Mouse (Mus musculus) c-Kit-positive CD71-positive TER-119-positive erythroid progenitor cells, embryonic 14.5 days (primary cell): ENCODE data around the gene Itgav.
"Not testable (repeated sequence)": the region's sequence is repeated elsewhere in the genome, so short reads cannot be mapped to it uniquely, and the experiment has no call there.

Source experiments
- DNase-seq: peaks from one replicate; pipeline ENCODE4 v3.0.0-alpha.2; 2013; ENCODE audit warnings: low spot score

Gene Itgav

DNA sequence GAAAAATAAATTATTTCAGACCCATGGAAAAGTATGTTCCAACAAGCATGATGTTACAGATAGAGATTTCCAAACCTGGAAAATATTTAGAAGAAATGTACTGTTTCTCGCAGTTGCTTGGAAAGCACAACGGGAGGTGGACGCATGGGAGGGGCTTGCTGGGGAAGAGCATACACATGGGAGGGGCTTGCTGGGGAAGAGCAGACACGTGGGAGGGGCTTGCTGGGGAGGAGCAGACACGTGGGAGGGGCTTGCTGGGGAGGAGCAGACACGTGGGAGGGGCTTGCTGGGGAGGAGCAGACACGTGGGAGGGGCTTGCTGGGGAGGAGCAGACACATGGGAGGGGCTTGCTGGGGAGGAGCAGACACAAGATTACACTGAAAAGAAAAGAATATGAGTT, 10.9 kb upstream of the Itgav start:
- not testable (repeated sequence) for DNase-seq

DNA sequence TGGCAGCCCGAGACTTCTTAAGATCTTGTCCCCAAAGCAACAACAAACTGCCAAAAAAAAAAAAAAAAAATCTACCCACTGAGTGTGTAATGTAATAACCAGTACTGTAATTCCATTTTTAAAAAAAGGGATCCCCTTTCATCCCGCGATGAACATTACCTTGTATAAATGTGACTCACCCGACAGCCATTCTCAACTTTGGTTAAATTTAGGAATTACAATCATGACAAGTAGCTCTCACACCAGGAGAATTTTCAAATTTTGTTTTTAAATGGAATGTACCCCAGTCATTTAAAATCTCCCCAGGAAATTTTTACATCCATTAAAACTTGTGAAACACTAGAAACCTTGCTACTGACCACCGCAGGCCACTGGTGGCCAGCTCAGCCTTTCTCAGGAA, 10.3 kb upstream of the Itgav start:
- DNase-seq = no peak

DNA sequence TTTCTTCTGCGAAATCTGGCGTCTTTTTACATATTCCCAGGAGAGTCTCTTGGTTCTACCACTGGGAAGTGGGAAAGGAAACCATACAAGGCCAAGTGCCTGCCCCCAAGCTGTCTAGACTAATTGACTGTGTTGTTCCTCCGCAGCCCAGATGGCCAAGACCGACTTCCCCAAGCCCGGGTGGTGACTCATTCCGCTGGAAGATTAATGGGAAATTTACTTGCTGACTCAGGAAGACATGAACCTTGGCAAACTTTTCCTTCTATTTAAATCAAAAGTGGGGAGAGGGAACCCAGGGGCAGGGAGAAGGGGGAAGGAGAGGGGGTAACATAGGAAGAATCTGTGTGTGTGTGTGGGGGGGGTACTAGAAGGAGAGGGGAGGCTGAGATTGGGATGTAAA, 9.4 kb upstream of the Itgav start:
- no peak for DNase-seq

DNA sequence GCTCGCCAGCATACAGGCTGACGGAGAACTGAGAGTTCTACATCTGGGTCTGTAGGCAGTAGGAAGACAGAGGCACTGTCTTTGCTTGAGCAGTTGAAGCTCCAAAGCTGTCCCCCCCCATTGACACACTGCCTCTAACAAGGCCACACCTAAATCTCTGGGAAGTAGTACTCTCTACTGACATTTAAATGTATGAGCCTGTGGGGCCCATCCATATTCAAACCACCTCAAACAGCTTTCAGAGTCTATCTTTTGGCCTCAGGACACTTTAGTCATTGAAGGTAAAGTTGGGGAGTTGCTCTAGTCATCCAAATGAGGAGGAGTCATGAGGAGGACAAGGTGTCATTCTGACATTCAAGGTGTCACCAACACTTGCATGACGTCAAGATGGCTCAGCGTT, 5.9 kb upstream of the Itgav start:
- no peak for DNase-seq

DNA sequence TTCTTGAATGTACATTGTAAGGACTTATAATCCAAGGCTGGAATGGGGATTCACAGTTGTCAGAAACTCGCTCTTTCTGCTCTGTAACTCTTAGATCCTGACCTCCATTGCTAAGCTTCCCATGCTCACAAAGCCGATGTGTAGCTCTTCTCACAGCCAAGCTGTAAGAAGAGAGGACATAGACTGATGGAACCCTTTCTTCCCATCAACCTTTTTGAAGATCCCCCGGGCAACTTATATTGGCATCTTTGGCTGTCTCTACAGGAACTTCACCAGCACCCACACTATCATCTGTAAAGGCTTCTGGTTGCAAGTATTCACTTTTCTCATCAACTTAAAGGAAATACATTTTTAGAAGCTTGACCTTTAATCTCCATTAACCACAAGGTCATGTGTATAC, 2.6 kb upstream of the Itgav start:
- no peak for DNase-seq

DNA sequence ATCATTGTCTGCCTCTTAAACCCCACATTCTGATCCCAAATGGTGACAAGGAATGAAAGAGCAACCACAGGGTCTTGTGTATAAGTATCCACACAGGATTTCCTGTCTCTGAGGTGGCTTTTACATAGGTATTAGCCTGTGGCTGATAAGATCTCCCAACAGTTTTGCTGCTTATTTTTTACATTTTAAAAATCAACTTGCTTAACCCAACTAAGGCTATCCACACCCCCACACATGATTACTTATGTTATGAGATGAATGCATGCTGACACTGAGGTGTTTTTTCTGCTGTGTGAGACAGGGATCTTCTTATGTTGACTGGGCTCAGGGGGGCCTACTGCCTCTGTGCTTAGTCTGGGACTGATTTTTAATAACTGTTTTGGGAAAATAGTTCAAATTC, 1.3 kb upstream of the Itgav start:
- no peak for DNase-seq

DNA sequence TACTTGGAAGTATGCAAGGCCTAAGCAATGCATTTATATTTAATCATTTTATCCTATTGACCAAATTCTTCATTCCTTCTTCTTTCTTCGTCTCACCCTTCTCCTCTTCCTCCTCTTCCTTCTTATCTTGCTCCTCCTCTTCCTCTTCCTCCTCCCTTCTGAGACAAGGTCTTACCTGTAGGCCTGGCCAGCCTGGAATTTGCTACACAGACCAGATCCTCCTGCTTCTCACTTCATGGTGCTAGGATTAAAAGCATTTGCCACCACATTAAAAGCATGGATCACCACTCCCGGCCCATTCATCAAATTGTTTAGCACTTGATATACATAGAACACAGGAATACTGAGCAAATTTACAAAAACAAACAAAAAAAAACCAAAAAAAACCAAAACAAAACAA, 851 bp upstream of the Itgav start:
- DNase-seq = no peak

DNA sequence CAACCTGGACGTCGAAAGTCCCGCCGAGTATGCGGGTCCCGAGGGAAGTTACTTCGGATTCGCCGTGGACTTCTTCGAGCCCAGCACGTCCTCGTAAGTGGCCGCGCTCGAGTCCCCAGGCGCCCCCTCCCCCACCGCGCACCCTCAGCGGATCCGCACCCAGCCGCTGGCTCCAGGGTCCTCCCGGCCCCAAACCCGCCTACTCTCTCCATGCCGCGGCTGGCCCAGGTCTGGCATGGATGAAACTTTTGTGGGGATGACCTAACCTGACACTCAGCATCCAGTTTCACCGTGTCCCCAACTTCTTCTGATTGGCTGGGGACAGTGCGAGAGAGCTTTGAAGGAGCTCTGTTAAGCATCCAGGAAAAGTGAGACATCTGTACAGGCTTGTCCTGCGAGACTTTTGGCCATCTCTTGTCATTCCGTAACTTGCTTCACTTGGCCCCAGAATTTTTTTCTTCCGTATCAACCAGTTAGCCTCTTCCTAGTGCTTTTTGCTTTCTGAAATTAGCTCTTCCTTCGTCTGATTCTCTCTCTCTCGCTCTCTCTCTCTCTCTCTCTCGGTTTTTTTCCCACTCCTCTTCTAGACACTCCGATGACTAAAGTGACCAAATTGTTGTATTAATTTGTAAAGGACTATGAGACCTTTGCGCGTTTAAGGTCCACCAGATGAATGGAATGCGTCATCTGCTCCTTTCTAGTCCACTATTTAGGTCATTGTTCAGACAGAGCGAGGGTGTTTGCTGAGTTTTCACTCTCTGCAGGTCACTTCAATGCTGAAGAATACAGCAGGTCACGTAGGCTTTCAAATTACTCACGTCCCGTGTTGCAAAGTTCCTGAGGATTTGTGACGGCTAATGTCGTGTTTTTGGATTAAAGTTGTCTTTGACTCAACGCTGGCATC, 882 bp downstream of the Itgav start:
- no peak for DNase-seq

DNA sequence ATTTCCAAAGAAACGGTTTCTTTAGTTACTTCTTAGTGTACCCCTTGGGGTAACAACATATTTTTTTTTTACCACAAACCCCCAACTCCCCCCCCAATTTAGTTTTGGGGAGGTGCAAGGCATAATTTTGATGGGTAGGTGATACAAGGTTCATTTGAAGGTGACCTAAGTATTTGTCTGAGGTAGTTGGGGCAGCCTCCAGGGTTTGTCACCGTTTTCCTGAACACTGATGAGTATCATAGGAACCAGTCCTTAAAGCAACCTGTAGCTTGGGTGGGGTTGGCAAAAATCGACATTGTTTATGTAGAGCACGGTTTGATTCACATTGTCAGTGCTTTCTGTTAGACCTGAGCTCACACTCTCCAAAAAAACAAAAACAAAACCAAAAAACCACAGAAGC, 1.6 kb downstream of the Itgav start:
- DNase-seq = no peak

DNA sequence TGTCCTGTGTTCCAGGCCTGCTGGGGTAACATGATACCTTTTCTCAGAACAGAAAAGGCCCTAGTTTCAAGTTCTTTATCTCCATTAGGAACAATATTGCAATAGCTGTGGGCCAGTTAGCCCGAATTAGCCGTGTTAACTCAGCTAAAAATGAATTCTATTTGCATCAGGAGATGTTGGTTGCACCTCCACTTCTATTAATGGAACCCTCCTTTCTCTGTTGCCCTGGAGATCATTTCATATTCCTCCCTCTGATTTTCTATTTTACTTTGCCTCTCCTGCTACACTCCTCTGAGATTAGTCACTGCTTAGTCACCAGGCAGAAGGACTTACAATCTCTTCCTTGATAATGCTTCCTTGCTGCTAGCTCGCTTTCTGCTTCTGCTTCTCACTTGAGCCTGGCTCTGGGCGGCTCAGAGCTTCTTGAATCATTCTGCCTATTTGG, 4.1 kb downstream of the Itgav start:
- DNase-seq = no peak

DNA sequence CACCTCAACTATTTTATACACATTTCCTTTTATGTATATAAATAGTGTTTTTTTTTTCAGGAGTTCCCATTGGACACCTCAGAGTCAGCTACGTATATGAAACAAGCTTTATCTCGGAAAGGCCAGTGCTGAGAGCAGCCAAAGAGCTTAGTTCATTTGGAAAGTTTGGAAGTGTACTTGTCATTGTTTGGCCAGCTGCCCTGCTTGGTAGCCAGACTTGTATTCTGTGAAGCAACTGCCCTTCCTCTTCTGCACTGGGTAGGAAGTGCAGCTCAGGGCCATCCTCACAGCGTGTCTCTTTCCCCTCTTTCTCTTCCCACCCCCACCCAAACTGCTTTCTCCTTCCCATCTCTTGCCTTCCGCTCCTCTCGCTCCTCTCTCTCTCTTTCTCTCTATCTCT, 5.1 kb downstream of the Itgav start:
- DNase-seq = no peak

DNA sequence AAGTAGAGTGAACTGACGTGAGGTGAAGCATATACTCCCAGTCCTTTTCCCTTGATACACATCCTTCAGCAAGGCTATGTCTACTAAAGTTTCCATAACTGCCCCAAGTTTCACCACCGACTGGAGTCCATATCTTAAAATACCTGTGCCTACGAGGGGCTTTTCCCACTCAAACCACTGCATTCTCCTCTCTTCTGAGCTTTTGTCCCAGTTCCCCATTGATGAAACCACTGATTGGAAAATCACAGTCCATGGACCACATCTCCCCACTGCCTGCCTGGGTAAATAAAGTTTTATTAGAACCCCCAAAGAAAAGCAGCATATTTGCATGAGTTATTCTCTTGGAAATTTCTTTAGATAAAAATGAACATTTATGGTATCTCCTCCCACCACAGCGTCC, 8.7 kb downstream of the Itgav start:
- no peak for DNase-seq

DNA sequence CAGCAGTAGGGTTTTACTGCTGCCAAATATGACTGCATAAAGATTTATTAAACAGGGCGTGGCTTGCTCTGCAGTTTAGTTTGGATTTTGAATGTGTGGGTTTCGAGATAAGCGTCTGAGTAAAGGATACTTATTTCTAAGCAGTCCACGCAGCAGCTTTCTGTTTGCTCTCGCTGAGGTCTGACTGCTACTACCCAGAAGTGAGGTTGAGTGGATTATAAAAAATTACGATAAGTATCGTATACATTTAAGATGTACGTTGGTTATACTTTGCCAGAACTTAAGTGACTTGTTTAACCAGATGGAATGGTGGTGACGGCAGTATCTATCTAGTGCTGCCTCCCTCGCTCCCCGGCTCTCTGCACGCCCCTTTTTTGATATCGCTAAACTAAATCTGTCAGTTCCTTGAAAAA, 9.8 kb downstream of the Itgav start:
- peak; percentile 28 for DNase-seq

DNA sequence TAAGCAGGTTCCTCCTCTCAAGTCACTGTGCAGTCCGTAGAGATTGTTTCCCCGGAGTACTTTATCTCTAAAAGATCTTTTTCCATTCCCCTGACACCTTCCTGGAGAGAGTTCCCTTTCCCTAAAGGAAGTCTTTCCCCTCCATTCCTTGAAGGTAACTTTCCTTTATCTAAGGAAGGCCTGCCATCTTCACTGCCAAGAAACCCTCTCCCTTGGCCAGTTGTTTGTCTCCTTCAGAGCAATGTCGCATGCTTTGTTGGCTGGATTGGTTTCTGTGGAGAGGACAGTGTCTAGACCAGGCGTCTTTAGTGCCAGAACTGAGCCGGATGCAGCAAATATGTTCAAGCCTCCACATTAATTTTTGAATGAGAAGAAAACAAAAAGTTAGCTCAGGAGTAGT, 11.1 kb downstream of the Itgav start:
- DNase-seq = no peak

DNA sequence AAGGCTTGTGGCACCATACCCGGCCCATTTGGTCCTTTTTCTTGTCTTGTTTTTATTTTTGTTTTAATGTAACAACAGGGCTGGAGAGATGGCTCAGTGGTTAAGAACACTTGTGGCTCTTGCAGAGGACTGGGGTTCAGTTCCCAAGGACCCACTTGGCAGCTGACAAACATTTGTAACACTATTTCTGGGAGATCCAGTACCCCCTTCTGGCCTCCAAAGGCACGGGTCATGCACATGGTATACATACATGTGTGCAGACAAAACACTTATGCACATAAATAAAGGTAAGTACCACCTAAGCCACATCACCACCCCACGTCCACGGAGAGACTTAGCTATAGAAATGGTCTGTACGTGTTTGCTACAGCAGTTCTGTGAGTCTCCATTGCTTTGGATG, 12.6 kb downstream of the Itgav start:
- DNase-seq = no peak

DNA sequence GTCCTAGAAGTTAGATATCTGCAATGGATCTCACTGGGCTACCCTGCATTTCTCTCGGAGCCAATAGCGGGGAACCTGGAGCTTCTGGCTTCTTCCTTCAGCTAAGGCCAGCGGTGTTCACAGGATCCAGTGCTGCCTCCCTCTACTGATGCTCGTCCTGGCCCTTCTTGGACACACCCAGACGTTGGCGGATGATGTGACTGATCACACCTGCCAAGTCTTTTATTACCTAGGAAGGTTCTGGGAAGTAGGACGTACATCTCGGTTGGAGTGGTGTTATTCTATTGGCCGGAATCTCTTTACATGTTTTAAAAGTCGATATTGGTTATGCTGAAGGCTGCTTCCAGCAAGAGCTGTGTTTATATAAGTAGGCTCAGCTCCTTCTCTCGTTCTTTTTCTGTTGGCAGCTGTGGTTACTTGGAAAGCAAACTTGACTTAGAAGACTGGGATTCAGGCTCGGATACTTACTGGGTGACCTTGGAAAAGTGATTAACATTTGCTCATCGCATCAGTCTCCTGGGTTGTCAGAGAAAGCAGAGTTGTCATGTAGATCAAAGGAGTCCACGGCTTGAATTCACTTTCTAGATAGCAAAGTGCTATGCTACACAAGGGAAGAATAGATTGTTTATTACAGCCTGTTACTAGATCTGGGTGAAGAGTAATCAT, 14.5 kb downstream of the Itgav start:
- no peak for DNase-seq

DNA sequence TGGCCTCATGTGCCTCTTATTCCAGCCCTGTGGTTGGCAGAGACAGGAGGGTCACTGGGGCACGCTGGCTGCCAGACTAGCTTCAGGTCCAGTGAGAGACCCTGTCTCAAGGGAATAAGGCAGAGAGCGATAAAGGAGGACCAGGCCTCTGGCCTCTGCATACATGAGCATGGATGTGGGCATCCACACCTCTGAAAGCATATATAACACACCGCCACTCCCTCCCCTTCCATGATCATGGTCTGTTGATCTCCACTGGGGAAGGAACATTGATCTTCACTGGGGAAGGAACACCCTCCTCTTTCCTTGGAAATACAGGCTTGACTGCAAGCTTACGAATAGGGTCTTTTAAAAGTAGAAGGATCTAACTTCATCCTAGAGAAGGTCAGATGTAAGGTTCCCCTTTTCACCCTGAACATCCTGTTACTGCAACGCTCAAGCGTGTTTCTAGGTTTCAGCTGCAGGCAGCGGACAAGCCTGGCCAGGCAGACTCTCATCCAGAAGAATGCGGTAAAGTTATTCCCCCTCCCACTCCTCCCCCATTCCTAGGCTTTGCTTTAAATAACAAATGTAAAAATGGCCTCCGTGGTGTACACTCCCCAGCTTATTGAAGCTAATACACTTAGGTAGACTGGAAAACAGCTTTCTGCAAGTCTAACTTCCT, 15.4 kb downstream of the Itgav start:
- DNase-seq = no peak

DNA sequence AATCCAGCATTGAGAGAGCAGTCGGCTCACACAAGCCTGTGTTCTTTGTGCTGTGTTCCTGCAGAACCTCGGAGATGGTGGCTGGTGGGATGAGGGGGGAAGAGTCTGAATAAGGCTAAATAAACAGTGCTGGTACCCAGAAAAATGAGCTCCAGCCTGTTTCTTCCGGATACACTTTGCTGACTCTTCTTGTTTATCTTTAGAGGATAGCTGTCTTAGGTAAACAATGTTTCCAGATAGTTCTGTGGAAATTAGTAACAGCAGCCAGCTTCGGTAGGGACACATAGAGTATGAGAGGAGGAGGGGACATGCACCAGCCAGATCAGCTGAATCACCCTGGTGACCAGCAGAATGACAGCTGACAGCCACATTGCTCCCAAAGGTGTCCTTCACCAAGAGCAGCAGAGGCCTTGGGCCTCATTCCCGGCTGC, 16.4 kb downstream of the Itgav start:
- no peak for DNase-seq

DNA sequence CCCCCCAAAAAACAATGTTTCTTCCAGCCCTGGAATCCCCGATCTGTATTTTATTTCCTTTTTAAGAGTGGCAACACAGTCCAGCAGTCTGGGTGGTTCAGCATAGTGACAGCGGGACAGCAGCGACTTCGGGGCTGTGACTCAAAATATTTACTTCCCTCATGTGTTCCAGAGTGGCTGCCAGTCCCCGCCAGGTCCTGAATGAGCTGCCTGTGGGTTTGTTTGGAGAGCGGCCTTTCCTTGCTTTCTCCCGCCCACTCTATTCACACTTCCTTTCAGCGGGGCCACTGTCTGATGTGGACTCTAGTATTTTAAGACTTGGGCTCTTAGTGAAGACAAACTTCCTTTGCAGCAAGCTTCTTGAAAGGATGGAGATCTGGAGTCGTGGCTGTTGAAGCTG, 18.0 kb downstream of the Itgav start:
- no peak for DNase-seq

DNA sequence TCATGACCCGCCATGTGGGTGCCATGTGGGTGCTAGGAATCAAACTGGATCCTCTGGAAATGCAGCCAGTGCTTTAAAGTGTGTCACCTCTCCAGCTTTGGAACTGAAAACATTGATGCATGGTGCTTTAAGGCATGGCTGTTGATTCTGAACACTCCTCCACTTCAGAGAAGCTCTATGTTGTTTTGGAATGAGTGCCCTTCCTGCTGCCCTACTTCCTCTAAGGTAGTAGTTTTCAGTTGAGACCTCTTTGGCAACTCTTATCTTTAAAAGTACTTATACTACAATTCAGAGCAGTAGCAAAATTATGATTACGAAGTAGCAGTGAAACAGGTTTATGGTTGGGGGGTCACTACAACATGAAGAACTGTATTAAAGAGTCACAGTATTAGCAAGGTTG, 18.6 kb downstream of the Itgav start:
- no peak for DNase-seq

DNA sequence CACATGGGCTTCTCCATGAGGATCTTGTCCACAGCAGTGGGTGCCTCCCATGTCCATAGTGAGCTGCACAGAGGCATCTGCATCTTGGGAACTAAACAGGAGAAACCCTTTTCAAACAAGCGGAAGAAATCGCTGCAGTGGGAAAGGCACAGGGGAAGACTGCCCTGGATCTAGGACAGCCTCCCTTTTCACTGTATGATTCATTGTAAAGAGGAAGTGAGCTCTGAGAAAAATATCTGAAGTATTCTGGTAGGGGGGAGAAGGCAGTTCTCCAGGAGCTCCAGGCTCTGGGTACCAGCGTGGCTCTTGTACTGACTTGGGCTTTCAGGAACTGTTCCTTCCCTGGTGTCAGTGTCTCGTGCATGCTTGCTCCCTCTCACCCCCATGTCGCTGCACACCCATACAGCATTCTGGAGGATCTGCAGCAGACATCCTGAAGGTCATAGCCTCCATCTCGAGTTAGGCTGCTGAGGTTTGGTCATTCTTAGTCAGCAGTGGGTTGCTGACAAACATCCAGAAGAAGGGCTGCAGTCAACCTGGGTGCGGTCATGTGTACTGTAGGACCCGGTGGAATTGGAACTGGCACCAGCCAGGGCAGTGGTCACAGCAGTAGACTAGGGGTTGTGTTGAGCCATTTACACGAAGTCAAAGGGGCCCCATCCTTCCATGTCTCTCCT, 20.2 kb downstream of the Itgav start:
- no peak for DNase-seq

DNA sequence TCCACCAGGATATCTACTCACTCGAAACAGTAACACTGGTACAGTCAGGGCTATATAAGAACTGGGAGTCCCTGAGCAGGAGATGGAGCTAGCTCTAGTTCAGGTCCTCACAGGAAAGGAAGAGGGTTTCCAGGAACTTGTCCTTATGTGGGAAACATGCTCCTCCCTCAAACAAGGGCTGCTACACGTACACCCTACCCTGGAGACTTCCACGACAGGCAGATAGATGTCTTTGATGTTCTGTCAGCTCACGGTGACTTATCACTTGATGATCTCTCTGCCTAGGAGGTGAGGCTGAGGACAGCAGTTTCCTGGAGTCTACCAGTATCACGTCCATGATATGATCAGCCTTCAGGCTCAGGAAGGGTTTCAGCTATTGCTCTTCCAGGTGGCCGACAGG, 21.1 kb downstream of the Itgav start:
- DNase-seq = no peak
